Mouse (Mus musculus) MEL (cell line): ENCODE data around the gene Il4. TPM values are rescaled to one million over a fixed set of nuclear protein-coding genes. Genes with fewer than 3 reads are reported as not detected.

ENCODE experiments used
- DNase-seq: peaks from one replicate; pipeline ENCODE4 v3.0.0; 2011; ENCODE audit warnings: low read depth, low spot score
- H3K27ac ChIP-seq: 2 replicates; pipeline ENCODE4 v1.5.1; 2012; ENCODE audit warnings: low read depth, mild to moderate bottlenecking, control low read depth, low read length, moderate library complexity; ENCODE audit not compliant: control insufficient read depth
- H3K27me3 ChIP-seq, 2 experiments: fragments of 150-350 bp in 1 of 2; sonication (generic) in 1 of 2; 2 replicates each; pipeline ENCODE4 v1.6.1; 2012; ENCODE audit warnings: low read length in 2 of 2, mild to moderate bottlenecking in 2 of 2, improper control_type of control experiment in 1 of 2, moderate library complexity in 1 of 2; ENCODE audit not compliant: insufficient read depth in 2 of 2, control insufficient read depth in 1 of 2
- H3K36me3 ChIP-seq, 2 experiments: 2 replicates each; pipeline ENCODE4 v1.6.1; 2012 to 2014; ENCODE audit warnings: low read length in 2 of 2, improper control_type of control experiment in 1 of 2, inconsistent platforms in 1 of 2, mild to moderate bottlenecking in 1 of 2; ENCODE audit not compliant: insufficient read depth in 2 of 2, control insufficient read depth in 1 of 2
- H3K4me1 ChIP-seq, 2 experiments: fragments of 150-350 bp in 1 of 2; sonication (generic) in 1 of 2; 2 replicates each; pipeline ENCODE4 v1.6.1; 2012; ENCODE audit warnings: low read length in 2 of 2, improper control_type of control experiment in 1 of 2, mild to moderate bottlenecking in 1 of 2; ENCODE audit not compliant: insufficient read depth in 2 of 2, control insufficient read depth in 1 of 2
- H3K4me3 ChIP-seq, 2 experiments: fragments of 150-350 bp in 1 of 2; sonication (generic) in 1 of 2; 2 replicates each; pipeline ENCODE4 v1.5.1; 2012; ENCODE audit warnings: low read depth in 2 of 2, low read length in 2 of 2, mild to moderate bottlenecking in 2 of 2, moderate library complexity in 2 of 2, control low read depth in 1 of 2, improper control_type of control experiment in 1 of 2; ENCODE audit not compliant: control insufficient read depth in 1 of 2, insufficient read depth in 1 of 2
- H3K79me2 ChIP-seq: 2 replicates; pipeline ENCODE4 v1.6.1; 2012; ENCODE audit warnings: mild to moderate bottlenecking, low read length, moderate library complexity; ENCODE audit not compliant: control insufficient read depth, poor library complexity, insufficient read depth
- H3K9ac ChIP-seq: 2 replicates; pipeline ENCODE4 v1.6.1; 2012; ENCODE audit warnings: low read depth, mild to moderate bottlenecking, control low read depth, low read length, moderate library complexity; ENCODE audit not compliant: control insufficient read depth, poor library complexity, severe bottlenecking
- H3K9me3 ChIP-seq: fragments of 150-350 bp; sonication (generic); replicated peaks from 2 replicates; pipeline ENCODE4 v1.6.1; 2012; ENCODE audit warnings: mild to moderate bottlenecking, low read length, improper control_type of control experiment, moderate library complexity; ENCODE audit not compliant: insufficient read depth
- CHD1 ChIP-seq: IDR thresholded peaks from 2 replicates; pipeline ENCODE4 v1.6.1; 2012; ENCODE audit warnings: low read depth, mild to moderate bottlenecking, inconsistent platforms, low read length, improper control_type of control experiment
- CTCF ChIP-seq, 3 experiments: IDR thresholded peaks in 2 of 3; conservative IDR thresholded peaks in 1 of 3; 2 replicates each; pipeline ENCODE4 v1.5.1; 2011 to 2012; ENCODE audit warnings: low read length in 3 of 3, low read depth in 2 of 3, mild to moderate bottlenecking in 2 of 3, improper control_type of control experiment in 1 of 3, inconsistent platforms in 1 of 3, mixed read lengths in 1 of 3, moderate library complexity in 1 of 3; ENCODE audit not compliant: control insufficient read depth in 1 of 3, insufficient read depth in 1 of 3, poor library complexity in 1 of 3, severe bottlenecking in 1 of 3
- E2F4 ChIP-seq: IDR thresholded peaks from 2 replicates; pipeline ENCODE4 v1.6.1; 2011; ENCODE audit warnings: low read depth, low read length, improper control_type of control experiment, borderline replicate concordance
- MAFK ChIP-seq: IDR thresholded peaks from 2 replicates; pipeline ENCODE4 v1.6.1; 2011; ENCODE audit warnings: low read depth, mild to moderate bottlenecking, low read length, improper control_type of control experiment, borderline replicate concordance
- MYC ChIP-seq: IDR thresholded peaks from 2 replicates; pipeline ENCODE4 v1.6.1; 2011; ENCODE audit warnings: low read depth, mild to moderate bottlenecking, low read length, improper control_type of control experiment, moderate library complexity
- RAD21 ChIP-seq: IDR thresholded peaks from 2 replicates; pipeline ENCODE4 v1.6.1; 2011; ENCODE audit warnings: mild to moderate bottlenecking, low read depth, low read length, improper control_type of control experiment
- RCOR1 ChIP-seq: IDR thresholded peaks from 2 replicates; pipeline ENCODE4 v1.6.1; 2012; ENCODE audit warnings: low read depth, mild to moderate bottlenecking, inconsistent platforms, low read length, improper control_type of control experiment
- SMC3 ChIP-seq: IDR thresholded peaks from 2 replicates; pipeline ENCODE4 v1.6.1; 2011; ENCODE audit warnings: low read depth, low read length, improper control_type of control experiment
- TBP ChIP-seq: IDR thresholded peaks from 2 replicates; pipeline ENCODE4 v1.8.0; 2011; ENCODE audit warnings: low read depth, low read length, improper control_type of control experiment
- ZC3H11A ChIP-seq: IDR thresholded peaks from 2 replicates; pipeline ENCODE4 v1.6.1; 2012; ENCODE audit warnings: low read depth, mild to moderate bottlenecking, inconsistent platforms, low read length, improper control_type of control experiment
- polyA plus RNA-seq, 2 experiments: library from polyadenylated mRNA; stranded (reverse) in 1 of 2; unstranded in 1 of 2; fragments of >175 nt in 1 of 2; fragments of >200 nt in 1 of 2; gene quantifications; 2 replicates each; pipeline versions ENCODE4 v1.2.1 to v1.2.4; 2012; ENCODE audit warnings: low replicate concordance in 2 of 2, low read depth in 1 of 2; ENCODE audit not compliant: insufficient read length in 2 of 2, insufficient read depth in 1 of 2, missing spikeins in 1 of 2
- total RNA-seq: library from RNA; depleted of rRNA; stranded (reverse); fragments of 300-350 nt; gene quantifications from 2 replicates; pipeline ENCODE4 v1.2.3, GENCODE M21; 2012

Gene Il4
- total and polyA plus RNA-seq, 3 experiments: 4.3 to 10.4 TPM; not detected in 1

DNA sequence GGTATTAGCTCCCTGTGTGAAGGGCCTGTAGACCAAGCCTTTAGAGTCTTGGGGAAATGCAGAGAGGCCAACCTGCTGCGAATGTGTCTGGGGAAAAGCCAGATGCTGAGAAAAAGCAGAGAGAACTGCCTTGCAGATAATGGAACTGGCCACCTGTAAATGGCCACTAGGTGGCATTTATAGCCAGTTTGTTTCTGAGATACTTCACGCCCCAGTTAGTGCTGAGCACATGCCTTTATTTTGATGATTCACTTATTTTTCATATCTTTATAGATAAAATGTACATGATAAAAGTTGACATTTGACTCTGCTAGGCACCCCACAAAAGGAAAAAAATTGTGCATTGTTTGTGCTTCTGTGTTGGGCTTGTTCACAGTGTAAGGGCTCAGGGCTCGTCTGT lies 33.6 kb downstream of the Il4 start (continued):
- TF ChIP-seq RCOR1: no peak
- no peak for TF ChIP-seq E2F4
- peak; percentile 72; the same call in 1 of the 2 replicates for TF ChIP-seq MAFK
- TF ChIP-seq MYC: peak; percentile 89

GRCm38 (mm10) chr11:53583151-53583550 lies 35.3 kb downstream of the Il4 start:
- Histone ChIP-seq H3K36me3 (peaks cover 0 to 3% of the 10 kb centered on the region in 2 experiments; a peak in 2 of 4 replicates), H3K27ac (no peak overlapping the region), H3K79me2 (no peaks in the 10 kb centered on the region), H3K4me3 (no peak overlapping the region), H3K9me3 (no peaks in the 10 kb centered on the region), H3K9ac (no peak overlapping the region), H3K4me1 (no peaks in the 10 kb centered on the region; a peak in 1 of 4 replicates), H3K27me3 (no peaks in the 10 kb centered on the region)
- peak; percentile 79 for TF ChIP-seq SMC3
- peak; percentile 12 to 60 (median 47); a peak in 5 of 6 replicates for TF ChIP-seq CTCF (IDR thresholded peaks at IDR 0.05 in 2 of 3, conservative IDR thresholded peaks at IDR 0.05 in 1 of 3; ENCODE audit: control insufficient read depth in 1 of 3, insufficient read depth in 1 of 3, low read depth in 2 of 3, low read length in 3 of 3, poor library complexity in 1 of 3, severe bottlenecking in 1 of 3)
- peak; percentile 31 for TF ChIP-seq RAD21
- peak; percentile 42 for TF ChIP-seq ZC3H11A
- no peak for TF ChIP-seq TBP
- peak; percentile 36 for DNase-seq

- Histone ChIP-seq H3K79me2 (no peaks in the 10 kb centered on the region), H3K36me3 (peaks cover 0 to 3% of the 10 kb centered on the region in 2 experiments; a peak in 2 of 4 replicates), H3K9me3 (no peaks in the 10 kb centered on the region), H3K9ac (no peak overlapping the region), H3K4me1 (no peaks in the 10 kb centered on the region; a peak in 1 of 4 replicates), H3K27me3 (no peaks in the 10 kb centered on the region), H3K4me3 (no peak overlapping the region), H3K27ac (no peak overlapping the region)
- peak; percentile 56 for DNase-seq
- TF ChIP-seq SMC3: peak; percentile 50
- peak; percentile 37 for TF ChIP-seq RAD21
- peak; percentile 22 to 53 (median 30); a peak in 4 of 6 replicates for TF ChIP-seq CTCF (IDR thresholded peaks at IDR 0.05 in 2 of 3, conservative IDR thresholded peaks at IDR 0.05 in 1 of 3; ENCODE audit: control insufficient read depth in 1 of 3, insufficient read depth in 1 of 3, low read depth in 2 of 3, low read length in 3 of 3, poor library complexity in 1 of 3, severe bottlenecking in 1 of 3)
- TF ChIP-seq MAFK: no peak
- TF ChIP-seq CHD1: no peak
- TF ChIP-seq ZC3H11A: 0 out of 2 replicates have a peak, but pooled peaks have one; percentile 39
Observed at GRCm38 (mm10) chr11:53580562-53580961, 37.9 kb downstream of the Il4 start.
